Mouse (Mus musculus) liver, embryonic 14.5 days (tissue): ENCODE data around the gene Gm1043. TPM values are rescaled to one million over a fixed set of nuclear protein-coding genes. Genes with fewer than 3 reads are reported as not detected.
A peak's percentile ranks its signal among the peaks of the same experiment; 100 is the strongest.

ENCODE experiments used
- ATAC-seq: fragments of 200-750 bp; cut with Nextera tagmentation; 2 replicates; pipeline ENCODE4 v1.8.0; 2017; ENCODE audit warnings: moderate number of reproducible peaks, mild to moderate bottlenecking, moderate library complexity; ENCODE audit not compliant: insufficient read depth
- DNase-seq, 3 experiments: peaks; one replicate each; pipeline ENCODE4 v3.0.0-alpha.2; 2012 to 2013; ENCODE audit warnings: low read depth in 3 of 3, low spot score in 3 of 3
- H3K27ac ChIP-seq: fragments of 300-500 bp; sonication (generic); 2 replicates; pipeline ENCODE4 v1.5.1; 2014; ENCODE audit warnings: moderate library complexity, mild to moderate bottlenecking, control low read depth, inconsistent platforms
- H3K27me3 ChIP-seq: fragments of 300-500 bp; sonication (generic); 2 replicates; pipeline ENCODE4 v1.6.1; 2014; ENCODE audit warnings: mild to moderate bottlenecking, low read length, moderate library complexity; ENCODE audit not compliant: control insufficient read depth, insufficient read depth
- H3K36me3 ChIP-seq: fragments of 300-500 bp; sonication (generic); replicated peaks from 2 replicates; pipeline ENCODE4 v1.6.1; 2014; ENCODE audit warnings: low read depth; ENCODE audit not compliant: control insufficient read depth, insufficient read depth
- H3K4me1 ChIP-seq, 2 experiments: fragments of 200-500 bp in 1 of 2; fragments of 300-500 bp in 1 of 2; sonication (generic) in 1 of 2; replicated peaks; 2 replicates each; pipeline ENCODE4 v1.6.1; 2012 to 2014; ENCODE audit warnings: antibody characterized with exemption in 1 of 2, inconsistent platforms in 1 of 2, low read length in 1 of 2; ENCODE audit not compliant: control insufficient read depth in 2 of 2, insufficient read depth in 2 of 2
- H3K4me2 ChIP-seq: fragments of 300-500 bp; sonication (generic); 2 replicates; pipeline ENCODE4 v1.6.1; 2014; ENCODE audit warnings: low read depth, mild to moderate bottlenecking, control low read depth, moderate library complexity
- H3K4me3 ChIP-seq, 2 experiments: fragments of 200-500 bp in 1 of 2; fragments of 300-500 bp in 1 of 2; sonication (generic) in 1 of 2; 2 replicates each; pipeline ENCODE4 v1.5.1; 2012 to 2014; ENCODE audit warnings: low read depth in 2 of 2, low read length in 2 of 2, mild to moderate bottlenecking in 2 of 2, control low read depth in 1 of 2, inconsistent platforms in 1 of 2, moderate library complexity in 1 of 2; ENCODE audit not compliant: insufficient read depth in 1 of 2
- H3K9ac ChIP-seq: fragments of 300-500 bp; sonication (generic); replicated peaks from 2 replicates; pipeline ENCODE4 v1.6.1; 2014; ENCODE audit warnings: mild to moderate bottlenecking, control low read depth, moderate library complexity
- H3K9me3 ChIP-seq: fragments of 300-500 bp; sonication (generic); 2 replicates; pipeline ENCODE4 v1.6.1; 2016; ENCODE audit warnings: low read length, mixed read lengths; ENCODE audit not compliant: control insufficient read depth
- CTCF ChIP-seq: IDR thresholded peaks from 2 replicates; pipeline ENCODE4 v1.5.1; 2016; ENCODE audit warnings: antibody characterized with exemption, low read depth, control low read depth
- EP300 ChIP-seq: IDR thresholded peaks from 2 replicates; pipeline ENCODE4 v1.6.1; 2016; ENCODE audit warnings: antibody characterized with exemption, low read depth
- WGBS: fragments of 180-500 bp; shearing (Covaris S2); extraction: QIAGEN DNeasy Blood & Tissue Kit; methylation state at CpG from one replicate; pipeline ENCODE4 v1.1.7; 2014; ENCODE audit not compliant: insufficient replicate concordance; 5-methylcytosine and 5-hydroxymethylcytosine counted together
- polyA plus RNA-seq, 2 experiments: library from polyadenylated mRNA; depleted of rRNA in 1 of 2; stranded (reverse) in 1 of 2; unstranded in 1 of 2; fragments of >200 nt; fragmentation: Nextera tagmentation in 1 of 2; extraction: Ambion mirVana in 1 of 2; gene quantifications; 2 replicates each; pipeline versions ENCODE4 v1.2.1 to v1.2.3; 2012 to 2014

Gene Gm1043
- polyA plus RNA-seq, 2 experiments, result not detected

DNA sequence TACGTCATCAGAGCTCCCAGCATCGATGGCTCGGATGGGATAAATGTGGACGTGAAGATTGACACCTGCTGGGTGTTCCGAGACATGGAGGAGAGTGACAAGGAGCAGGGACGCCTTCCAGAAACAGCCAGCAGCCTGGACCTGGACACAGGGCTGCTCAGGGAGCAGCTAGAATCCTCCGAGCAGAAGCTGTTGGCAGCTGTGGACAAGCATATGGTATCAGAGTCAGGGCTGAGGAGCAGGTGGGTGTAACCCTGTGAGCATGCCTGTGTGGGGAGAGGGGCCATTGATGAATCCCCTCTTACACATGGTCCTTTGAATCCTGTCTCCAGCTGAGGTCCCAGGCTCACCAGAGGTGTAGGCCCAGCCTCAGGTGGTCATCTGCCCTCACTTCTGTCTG is 69.3 kb downstream of the Gm1043 start:
- Histone ChIP-seq H3K27me3 (no peaks in the 10 kb centered on the region), H3K9me3 (no peaks in the 10 kb centered on the region), H3K4me3 (no peak overlapping the region), H3K4me1 (no peaks in the 10 kb centered on the region), H3K9ac (no peak overlapping the region), H3K36me3 (no peaks in the 10 kb centered on the region), H3K27ac (no peak overlapping the region), H3K4me2 (no peak overlapping the region)
- TF ChIP-seq EP300 (no peak), CTCF (no peak)
- ATAC-seq, result no peak
- DNase-seq, result no peak
- WGBS, result 58% methylated on average over 7 of the region's 7 CpGs

DNA sequence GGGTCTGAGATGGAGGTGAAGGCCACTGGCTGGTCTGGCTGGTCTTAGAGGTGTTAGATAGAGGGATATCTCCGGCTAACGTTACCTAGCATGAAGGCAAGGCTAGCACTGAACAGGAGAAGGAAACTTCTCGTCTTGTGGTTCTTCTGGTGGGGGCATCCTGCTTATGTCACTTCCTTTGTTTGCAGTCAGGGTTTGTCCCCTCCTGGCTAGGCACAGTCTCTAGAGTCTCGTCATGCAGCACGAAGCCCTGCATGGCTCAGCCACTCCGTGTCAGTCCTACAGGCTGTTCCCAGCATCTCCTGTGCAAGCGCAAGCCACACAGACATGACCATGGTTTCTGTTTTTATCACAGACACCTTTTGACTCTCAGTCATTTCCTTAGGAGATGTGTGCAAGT is 73.2 kb downstream of the Gm1043 start:
- 47% methylated on average over 7 of the region's 7 CpGs for WGBS

DNA sequence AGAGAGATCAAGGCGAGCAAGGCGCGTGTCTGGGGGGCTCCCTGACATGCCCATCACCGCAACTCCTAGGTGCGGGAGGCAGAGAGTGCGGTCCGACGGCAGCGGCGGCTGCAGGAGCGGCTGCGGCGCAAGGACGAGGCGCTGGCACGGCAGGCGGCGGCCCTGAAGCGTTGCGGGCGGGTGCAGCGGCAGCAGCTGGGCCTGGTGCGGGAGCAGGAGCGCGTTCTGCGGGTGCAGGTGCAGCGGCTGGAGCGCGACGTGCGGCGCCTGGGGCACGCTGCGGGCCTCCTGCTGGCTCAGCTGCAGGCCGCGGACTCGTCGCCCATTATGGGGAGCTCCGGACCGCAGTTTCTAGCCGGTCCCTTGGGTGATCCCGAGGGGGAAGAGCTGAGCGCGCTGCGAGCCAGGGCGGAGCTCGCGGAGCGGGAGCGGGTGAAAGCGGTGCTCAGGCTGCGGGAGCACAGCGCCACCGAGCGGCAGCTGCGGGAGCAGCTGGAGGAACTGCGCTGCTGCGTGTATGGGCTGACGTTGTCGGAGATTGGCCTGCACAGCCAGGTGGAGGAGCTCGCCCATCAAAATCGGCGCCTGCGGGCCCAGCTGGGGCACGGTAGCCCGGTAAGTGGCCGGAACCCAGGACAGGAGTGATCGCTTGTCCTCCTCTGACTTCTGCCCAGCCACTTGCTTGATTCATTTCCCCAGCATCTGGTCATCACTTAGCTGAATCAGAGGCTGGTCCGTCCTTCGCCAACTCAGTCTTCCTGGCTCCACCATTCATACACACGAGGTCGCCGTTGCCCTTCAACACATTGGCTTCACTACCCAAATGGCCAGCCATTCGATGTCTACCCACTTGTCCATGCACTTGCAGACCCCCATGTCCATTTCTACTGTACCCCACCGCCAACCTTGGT is 78.0 kb downstream of the Gm1043 start:
- Histone ChIP-seq H3K36me3 (no peaks in the 10 kb centered on the region), H3K9ac (no peak overlapping the region), H3K4me2 (no peak overlapping the region), H3K27ac (no peak overlapping the region), H3K4me1 (no peaks in the 10 kb centered on the region), H3K27me3 (peaks cover 20% of the 10 kb centered on the region), H3K9me3 (no peaks in the 10 kb centered on the region), H3K4me3 (no peak overlapping the region)
- 8% methylated on average over 75 of the region's 75 CpGs for WGBS
- ATAC-seq (no peak), DNase-seq (no peak)
- TF ChIP-seq EP300, result no peak
- peak; percentile 45 for TF ChIP-seq CTCF

More for the DNA sequence above, 73.2 kb downstream of the Gm1043 start:
- TF ChIP-seq EP300, result no peak
- TF ChIP-seq CTCF, result no peak
- Histone ChIP-seq H3K4me1 (no peaks in the 10 kb centered on the region), H3K9me3 (no peaks in the 10 kb centered on the region), H3K36me3 (no peaks in the 10 kb centered on the region), H3K9ac (no peak overlapping the region), H3K27me3 (peaks cover 14% of the 10 kb centered on the region), H3K27ac (no peak overlapping the region), H3K4me3 (no peak overlapping the region), H3K4me2 (no peak overlapping the region)
- DNase-seq (no peak), ATAC-seq (no peak)

DNA sequence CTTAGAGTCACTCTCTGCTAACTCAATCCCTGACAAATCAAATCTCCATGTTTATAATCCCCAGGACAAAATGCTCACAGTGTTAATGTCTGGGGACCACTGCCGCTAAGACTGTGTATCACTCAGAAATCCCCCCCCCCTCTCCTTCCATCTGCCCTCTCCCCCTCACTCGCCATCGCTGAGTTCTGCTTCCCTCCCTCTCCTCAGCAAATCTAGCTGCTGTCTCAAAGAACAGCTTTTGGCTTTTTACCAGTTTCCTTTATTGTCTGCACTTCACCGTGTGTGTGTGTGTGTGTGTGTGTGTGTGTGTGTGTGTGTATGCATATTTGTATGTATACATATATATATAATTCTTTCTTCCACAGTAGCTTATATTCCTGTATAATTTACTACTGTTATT is 91.3 kb downstream of the Gm1043 start:
- H3K4me2 ChIP-seq, result no peak overlapping the region
- ATAC-seq (no peak), DNase-seq (no peak)
- no peaks in the 10 kb centered on the region for H3K27me3 ChIP-seq
- WGBS, result 54% methylated on average over 4 of the region's 4 CpGs
- TF ChIP-seq EP300 (no peak), CTCF (no peak)
- no peak overlapping the region for H3K27ac ChIP-seq
- H3K9me3 ChIP-seq, result no peaks in the 10 kb centered on the region
- no peaks in the 10 kb centered on the region for H3K36me3 ChIP-seq
- no peaks in the 10 kb centered on the region for H3K4me1 ChIP-seq
- H3K4me3 ChIP-seq, result no peak overlapping the region
- no peak overlapping the region for H3K9ac ChIP-seq

DNA sequence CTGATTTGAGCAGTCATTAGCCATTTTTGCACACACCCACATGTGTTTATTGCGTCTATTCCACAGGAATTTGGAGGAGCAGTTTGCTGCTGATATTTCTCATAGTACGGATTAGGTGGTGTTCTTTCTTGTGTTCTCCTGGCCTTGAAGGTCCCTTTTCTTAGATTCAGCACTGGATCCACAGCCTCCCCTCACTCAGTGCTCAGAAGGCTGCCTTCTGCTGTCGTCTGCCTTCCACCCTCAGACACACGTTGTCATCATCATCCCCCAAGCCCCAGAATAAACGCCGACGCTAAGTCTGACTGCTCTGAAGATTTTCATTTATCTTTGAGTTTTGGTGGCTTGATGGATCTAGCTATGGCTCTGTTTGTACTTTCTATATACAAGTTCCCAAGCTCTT is 91.9 kb downstream of the Gm1043 start:
- Histone ChIP-seq H3K27me3 (no peaks in the 10 kb centered on the region), H3K9me3 (no peaks in the 10 kb centered on the region), H3K36me3 (no peaks in the 10 kb centered on the region), H3K4me1 (no peaks in the 10 kb centered on the region), H3K9ac (no peak overlapping the region), H3K4me3 (no peak overlapping the region), H3K4me2 (no peak overlapping the region), H3K27ac (no peak overlapping the region)
- WGBS, result 61% methylated on average over 7 of the region's 7 CpGs
- DNase-seq, result no peak
- ATAC-seq, result no peak
- no peak for TF ChIP-seq EP300
